Mouse (Mus musculus): ENCODE measurements at regions not wholly inside any gene's neighbourhood (a gene's known extent, or its start where the extent isn't known, plus 50 kb on each side); places are given as distances from the start of the nearest gene placed in this dataset.
A peak's percentile ranks its signal among the peaks of the same experiment; 100 is the strongest.

- DNase-seq (ENCODE audit: low read depth): peak; percentile 90
- no peak for TF ChIP-seq POLR2A (IDR thresholded peaks at IDR 0.05; ENCODE audit: borderline replicate concordance, extremely low read depth, insufficient read depth, insufficient read length, poor library complexity, severe bottlenecking)
- TF ChIP-seq CTCF (IDR thresholded peaks at IDR 0.05; ENCODE audit: borderline replicate concordance, extremely low read depth, insufficient read depth, insufficient read length): no peak
These were observed 157.3 kb downstream of the Rps24 start for GRCm38 (mm10) chr14:24644117-24644808.

- TF ChIP-seq POLR2A (IDR thresholded peaks at IDR 0.05; ENCODE audit: borderline replicate concordance, extremely low read depth, insufficient read depth, insufficient read length, poor library complexity, severe bottlenecking): no peak
- peak; percentile 58; the same call in 1 of the 2 replicates for TF ChIP-seq CTCF (IDR thresholded peaks at IDR 0.05; ENCODE audit: borderline replicate concordance, extremely low read depth, insufficient read depth, insufficient read length)
- peak; percentile 80 for DNase-seq (ENCODE audit: low read depth)
These were observed 159.4 kb downstream of the Rps24 start for GRCm38 (mm10) chr14:24646239-24646848.

- no peak for DNase-seq (ENCODE audit: low read depth)
These were observed 160.8 kb downstream of the Rps24 start for GRCm38 (mm10) chr14:24647722-24648121.

GRCm38 (mm10) chr14:24650195-24650901, 163.4 kb downstream of the Rps24 start:
- DNase-seq (ENCODE audit: low read depth): peak; percentile 81
- TF ChIP-seq CTCF (IDR thresholded peaks at IDR 0.05; ENCODE audit: borderline replicate concordance, extremely low read depth, insufficient read depth, insufficient read length) (peak; percentile 45; the same call in 1 of the 2 replicates), POLR2A (IDR thresholded peaks at IDR 0.05; ENCODE audit: borderline replicate concordance, extremely low read depth, insufficient read depth, insufficient read length, poor library complexity, severe bottlenecking) (no peak)

More at GRCm38 (mm10) chr14:24647722-24648121, 160.8 kb downstream of the Rps24 start:
- no peak for TF ChIP-seq CTCF (IDR thresholded peaks at IDR 0.05; ENCODE audit: borderline replicate concordance, extremely low read depth, insufficient read depth, insufficient read length)
- TF ChIP-seq POLR2A (IDR thresholded peaks at IDR 0.05; ENCODE audit: borderline replicate concordance, extremely low read depth, insufficient read depth, insufficient read length, poor library complexity, severe bottlenecking): no peak

GRCm38 (mm10) chr14:24650902-24651270, 164.0 kb downstream of the Rps24 start:
- TF ChIP-seq POLR2A (IDR thresholded peaks at IDR 0.05; ENCODE audit: borderline replicate concordance, extremely low read depth, insufficient read depth, insufficient read length, poor library complexity, severe bottlenecking) (no peak), CTCF (IDR thresholded peaks at IDR 0.05; ENCODE audit: borderline replicate concordance, extremely low read depth, insufficient read depth, insufficient read length) (no peak)
- peak; percentile 89 for DNase-seq (ENCODE audit: low read depth)

GRCm38 (mm10) chr14:24652591-24652990, 165.7 kb downstream of the Rps24 start:
- peak; percentile 51 for DNase-seq (ENCODE audit: low read depth)
- no peak for TF ChIP-seq POLR2A (IDR thresholded peaks at IDR 0.05; ENCODE audit: borderline replicate concordance, extremely low read depth, insufficient read depth, insufficient read length, poor library complexity, severe bottlenecking)
- TF ChIP-seq CTCF (IDR thresholded peaks at IDR 0.05; ENCODE audit: borderline replicate concordance, extremely low read depth, insufficient read depth, insufficient read length): no peak

- no peak for TF ChIP-seq POLR2A (IDR thresholded peaks at IDR 0.05; ENCODE audit: borderline replicate concordance, extremely low read depth, insufficient read depth, insufficient read length, poor library complexity, severe bottlenecking)
- no peak for TF ChIP-seq CTCF (IDR thresholded peaks at IDR 0.05; ENCODE audit: borderline replicate concordance, extremely low read depth, insufficient read depth, insufficient read length)
- DNase-seq (ENCODE audit: low read depth): peak; percentile 47
These were observed 168.7 kb downstream of the Rps24 start for GRCm38 (mm10) chr14:24655580-24655979.

GRCm38 (mm10) chr14:24661797-24662196, 174.9 kb downstream of the Rps24 start:
- TF ChIP-seq POLR2A (IDR thresholded peaks at IDR 0.05; ENCODE audit: borderline replicate concordance, extremely low read depth, insufficient read depth, insufficient read length, poor library complexity, severe bottlenecking) (no peak), CTCF (IDR thresholded peaks at IDR 0.05; ENCODE audit: borderline replicate concordance, extremely low read depth, insufficient read depth, insufficient read length) (no peak)

GRCm38 (mm10) chr14:24665210-24665609, 178.3 kb downstream of the Rps24 start:
- no peak for TF ChIP-seq POLR2A (IDR thresholded peaks at IDR 0.05; ENCODE audit: borderline replicate concordance, extremely low read depth, insufficient read depth, insufficient read length, poor library complexity, severe bottlenecking)
- no peak for TF ChIP-seq CTCF (IDR thresholded peaks at IDR 0.05; ENCODE audit: borderline replicate concordance, extremely low read depth, insufficient read depth, insufficient read length)
- peak; percentile 67 for DNase-seq (ENCODE audit: low read depth)

More at GRCm38 (mm10) chr14:24661797-24662196, 174.9 kb downstream of the Rps24 start:
- no peak for DNase-seq (ENCODE audit: low read depth)

Data from brain, embryonic 14.5 days (tissue).